Mouse (Mus musculus): ENCODE measurements at regions not wholly inside any gene's neighbourhood (a gene's known extent, or its start where the extent isn't known, plus 50 kb on each side); places are given as distances from the start of the nearest gene placed in this dataset.
A peak's percentile ranks its signal among the peaks of the same experiment; 100 is the strongest.

DNA sequence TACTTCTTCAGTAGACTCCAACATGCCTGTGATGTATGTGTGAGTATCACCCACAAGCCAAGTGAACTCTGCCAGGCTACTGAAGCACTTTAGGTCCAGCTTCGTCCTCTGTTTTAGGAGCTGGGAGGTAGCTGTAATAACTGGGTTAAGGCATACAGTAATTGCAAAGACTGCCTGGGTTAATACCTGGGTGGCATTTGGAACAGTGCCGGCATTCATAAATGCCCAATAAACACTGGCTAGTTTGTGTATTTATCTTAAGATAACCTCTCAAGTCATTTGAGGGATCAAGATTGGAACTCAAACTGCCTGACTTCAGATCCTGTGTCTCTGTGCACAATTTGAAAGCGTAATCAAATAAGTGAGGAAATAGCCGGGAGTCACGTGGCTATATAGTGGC lies 261.0 kb downstream of the Cog6 start:
- TF ChIP-seq CTCF (IDR thresholded peaks at IDR 0.05; ENCODE audit: low read depth, low read length): no peak
- no peak for TF ChIP-seq POLR2A (IDR thresholded peaks at IDR 0.05; ENCODE audit: extremely low read depth, insufficient read depth, low read length)
- 57% methylated on average over 5 of the region's 5 CpGs for WGBS

DNA sequence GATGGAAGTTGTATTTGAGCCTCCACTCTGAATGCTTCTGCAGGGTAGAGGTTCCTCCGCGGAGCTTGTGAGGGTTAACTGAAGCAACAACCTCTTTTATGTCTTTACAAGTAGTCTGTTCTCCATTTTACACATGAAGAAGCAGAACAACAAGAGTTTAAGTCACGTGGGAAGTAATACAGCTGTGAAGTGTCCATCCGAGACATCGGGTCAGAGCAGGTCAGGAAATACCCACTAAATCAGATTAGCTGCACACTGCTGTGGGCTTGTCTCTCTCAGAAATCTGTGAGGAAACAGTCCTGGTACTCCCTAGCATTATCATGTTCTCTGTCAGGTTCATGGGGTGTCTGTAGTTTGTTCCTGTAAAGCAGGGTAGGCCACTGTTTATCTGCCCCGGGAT lies 262.1 kb downstream of the Cog6 start:
- TF ChIP-seq POLR2A (IDR thresholded peaks at IDR 0.05; ENCODE audit: extremely low read depth, insufficient read depth, low read length) (no peak), CTCF (IDR thresholded peaks at IDR 0.05; ENCODE audit: low read depth, low read length) (no peak)
- Histone ChIP-seq H3K9ac (ENCODE audit: low read depth, low read length) (no peak overlapping the region), H3K36me3 (ENCODE audit: control insufficient read depth, insufficient read depth, low read length) (no peaks in the 10 kb centered on the region), H3K79me2 (ENCODE audit: control insufficient read depth, insufficient read depth, low read length) (no peaks in the 10 kb centered on the region), H3K27ac (replicated peaks; ENCODE audit: insufficient read depth, low read depth, low read length) (no peak overlapping the region), H3K4me3 (ENCODE audit: insufficient read depth, low read depth, low read length) (no peak overlapping the region), H3K4me1 (ENCODE audit: control insufficient read depth, insufficient read depth, low read length) (peaks cover 12% of the 10 kb centered on the region), H3K27me3 (ENCODE audit: control insufficient read depth, insufficient read depth, low read length) (no peaks in the 10 kb centered on the region)
- no peak for DNase-seq (ENCODE audit: extremely low read depth, low read depth, low spot score)
- 60% methylated on average over 6 of the region's 6 CpGs for WGBS

More for the DNA sequence above, 261.0 kb downstream of the Cog6 start:
- Histone ChIP-seq H3K4me1 (ENCODE audit: control insufficient read depth, insufficient read depth, low read length) (peaks cover 12% of the 10 kb centered on the region), H3K27ac (replicated peaks; ENCODE audit: insufficient read depth, low read depth, low read length) (no peak overlapping the region), H3K27me3 (ENCODE audit: control insufficient read depth, insufficient read depth, low read length) (no peaks in the 10 kb centered on the region), H3K79me2 (ENCODE audit: control insufficient read depth, insufficient read depth, low read length) (no peaks in the 10 kb centered on the region), H3K36me3 (ENCODE audit: control insufficient read depth, insufficient read depth, low read length) (no peaks in the 10 kb centered on the region), H3K4me3 (ENCODE audit: insufficient read depth, low read depth, low read length) (no peak overlapping the region), H3K9ac (ENCODE audit: low read depth, low read length) (no peak overlapping the region)
- peak; percentile 35 for DNase-seq (ENCODE audit: extremely low read depth, low read depth, low spot score)

DNA sequence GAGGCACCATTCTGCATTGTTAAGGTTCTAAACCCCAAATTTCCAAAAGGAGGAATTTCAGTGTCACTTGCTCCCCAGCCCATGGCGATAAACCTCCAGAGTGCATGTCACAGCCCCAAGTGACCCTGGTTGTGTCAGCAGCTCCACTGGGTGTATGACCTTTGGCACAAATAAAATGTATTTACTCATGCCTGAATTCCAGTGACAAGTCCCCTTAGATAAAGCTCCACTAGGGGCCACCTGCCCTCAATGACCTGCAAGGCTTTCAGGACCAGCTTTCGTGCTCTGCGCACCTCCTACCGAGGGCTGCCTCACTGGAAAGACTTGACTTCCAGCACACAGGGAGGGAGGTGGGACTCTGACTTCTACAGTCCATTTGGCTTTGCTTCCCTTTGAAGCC lies 262.6 kb downstream of the Cog6 start:
- TF ChIP-seq CTCF (IDR thresholded peaks at IDR 0.05; ENCODE audit: low read depth, low read length): 0 out of 2 replicates have a peak, but pooled peaks have one; percentile 11
- TF ChIP-seq POLR2A (IDR thresholded peaks at IDR 0.05; ENCODE audit: extremely low read depth, insufficient read depth, low read length): no peak
- 24% methylated on average over 4 of the region's 4 CpGs for WGBS
- Histone ChIP-seq H3K36me3 (ENCODE audit: control insufficient read depth, insufficient read depth, low read length) (no peaks in the 10 kb centered on the region), H3K9ac (ENCODE audit: low read depth, low read length) (0 out of 2 replicates have a peak overlapping the region, but pooled peaks have one; percentile 11), H3K79me2 (ENCODE audit: control insufficient read depth, insufficient read depth, low read length) (no peaks in the 10 kb centered on the region), H3K27me3 (ENCODE audit: control insufficient read depth, insufficient read depth, low read length) (no peaks in the 10 kb centered on the region), H3K4me3 (ENCODE audit: insufficient read depth, low read depth, low read length) (no peak overlapping the region), H3K4me1 (ENCODE audit: control insufficient read depth, insufficient read depth, low read length) (peaks cover 12% of the 10 kb centered on the region), H3K27ac (replicated peaks; ENCODE audit: insufficient read depth, low read depth, low read length) (no peak overlapping the region)
- DNase-seq (ENCODE audit: extremely low read depth, low read depth, low spot score): peak; percentile 68

DNA sequence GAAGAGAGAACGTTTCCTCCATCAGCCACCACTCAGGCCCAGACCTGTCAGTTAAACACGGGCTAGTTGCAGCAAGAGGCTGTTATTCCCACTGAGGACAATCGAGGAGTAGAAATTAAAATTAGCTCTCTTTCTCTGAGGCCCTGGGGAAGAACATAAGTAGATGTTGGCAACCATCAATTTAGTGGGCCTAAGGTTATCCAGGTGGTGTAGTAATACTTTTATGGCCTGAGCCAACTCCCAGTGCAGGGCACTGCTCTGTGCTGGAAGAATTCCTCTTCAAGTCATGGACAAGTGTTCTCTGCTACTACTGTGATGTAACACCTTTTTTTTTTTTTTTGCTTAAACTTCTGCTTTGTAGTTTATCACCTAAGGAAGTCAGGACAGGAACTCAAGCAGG lies 270.1 kb downstream of the Cog6 start:
- Histone ChIP-seq H3K4me1 (ENCODE audit: control insufficient read depth, insufficient read depth, low read length) (no peaks in the 10 kb centered on the region), H3K79me2 (ENCODE audit: control insufficient read depth, insufficient read depth, low read length) (no peaks in the 10 kb centered on the region), H3K4me3 (ENCODE audit: insufficient read depth, low read depth, low read length) (no peak overlapping the region), H3K27me3 (ENCODE audit: control insufficient read depth, insufficient read depth, low read length) (no peaks in the 10 kb centered on the region), H3K9ac (ENCODE audit: low read depth, low read length) (no peak overlapping the region), H3K36me3 (ENCODE audit: control insufficient read depth, insufficient read depth, low read length) (no peaks in the 10 kb centered on the region), H3K27ac (replicated peaks; ENCODE audit: insufficient read depth, low read depth, low read length) (no peak overlapping the region)
- no peak for DNase-seq (ENCODE audit: extremely low read depth, low read depth, low spot score)
- TF ChIP-seq POLR2A (IDR thresholded peaks at IDR 0.05; ENCODE audit: extremely low read depth, insufficient read depth, low read length) (no peak), CTCF (IDR thresholded peaks at IDR 0.05; ENCODE audit: low read depth, low read length) (no peak)
- 89% methylated on average over 3 of the region's 3 CpGs for WGBS

DNA sequence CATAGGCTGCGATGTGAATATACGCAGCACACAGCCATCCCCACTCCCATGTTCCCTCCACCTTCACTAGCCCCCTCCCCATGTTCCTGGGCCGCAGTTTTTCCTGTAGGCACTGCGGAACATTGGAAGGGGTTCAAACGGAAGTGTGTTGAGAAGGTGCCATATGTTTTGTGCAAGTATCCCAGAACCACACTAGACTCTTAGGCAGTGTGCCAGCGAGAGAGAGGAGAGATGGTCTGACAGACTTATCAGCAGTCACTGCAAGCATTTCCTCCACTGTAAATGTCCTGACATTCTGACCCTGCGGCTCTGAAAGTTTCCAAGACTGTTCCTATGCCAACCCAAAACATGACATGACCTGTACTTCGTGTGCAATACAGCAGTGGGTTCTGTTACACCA lies 272.7 kb downstream of the Cog6 start:
- no peak for DNase-seq (ENCODE audit: extremely low read depth, low read depth, low spot score)
- H3K79me2 ChIP-seq (ENCODE audit: control insufficient read depth, insufficient read depth, low read length): no peaks in the 10 kb centered on the region
- no peaks in the 10 kb centered on the region for H3K27me3 ChIP-seq (ENCODE audit: control insufficient read depth, insufficient read depth, low read length)
- H3K27ac ChIP-seq (replicated peaks; ENCODE audit: insufficient read depth, low read depth, low read length): no peak overlapping the region
- TF ChIP-seq POLR2A (IDR thresholded peaks at IDR 0.05; ENCODE audit: extremely low read depth, insufficient read depth, low read length): no peak
- TF ChIP-seq CTCF (IDR thresholded peaks at IDR 0.05; ENCODE audit: low read depth, low read length): no peak
- H3K4me1 ChIP-seq (ENCODE audit: control insufficient read depth, insufficient read depth, low read length): no peaks in the 10 kb centered on the region
- WGBS: 76% methylated on average over 8 of the region's 8 CpGs
- H3K9ac ChIP-seq (ENCODE audit: low read depth, low read length): no peak overlapping the region
- H3K4me3 ChIP-seq (ENCODE audit: insufficient read depth, low read depth, low read length): no peak overlapping the region
- H3K36me3 ChIP-seq (ENCODE audit: control insufficient read depth, insufficient read depth, low read length): no peaks in the 10 kb centered on the region

DNA sequence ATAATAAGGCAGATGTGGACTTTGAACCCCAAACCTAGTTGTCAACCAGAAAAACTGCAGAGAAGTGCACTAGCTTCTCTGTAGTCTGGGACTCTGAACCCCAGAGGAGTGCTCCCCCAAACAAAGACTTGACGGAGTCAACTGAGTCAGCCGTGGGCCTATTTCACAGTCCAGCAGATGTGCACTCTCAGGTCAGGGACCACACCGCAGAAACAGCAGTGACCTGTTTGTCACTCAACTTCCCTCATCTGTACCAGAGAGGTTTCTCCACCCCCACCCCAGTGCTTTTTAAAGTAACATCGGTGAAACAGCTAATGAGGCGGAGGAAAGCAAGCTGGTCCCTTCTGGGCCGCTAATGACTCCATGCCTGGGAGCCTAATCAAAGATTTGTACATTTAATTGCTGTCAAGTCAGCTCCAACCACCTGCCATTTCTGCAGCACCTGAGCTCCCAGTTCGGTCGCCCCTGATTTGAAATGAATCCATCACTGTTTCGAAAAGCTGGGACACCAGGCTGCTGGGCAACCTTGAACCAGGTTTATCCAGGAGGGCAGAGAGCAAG lies 276.5 kb downstream of the Cog6 start:
- DNase-seq (ENCODE audit: extremely low read depth, low read depth, low spot score): no peak
- Histone ChIP-seq H3K4me1 (ENCODE audit: control insufficient read depth, insufficient read depth, low read length) (no peaks in the 10 kb centered on the region), H3K36me3 (ENCODE audit: control insufficient read depth, insufficient read depth, low read length) (no peaks in the 10 kb centered on the region), H3K79me2 (ENCODE audit: control insufficient read depth, insufficient read depth, low read length) (no peaks in the 10 kb centered on the region), H3K9ac (ENCODE audit: low read depth, low read length) (no peak overlapping the region), H3K4me3 (ENCODE audit: insufficient read depth, low read depth, low read length) (no peak overlapping the region), H3K27me3 (ENCODE audit: control insufficient read depth, insufficient read depth, low read length) (no peaks in the 10 kb centered on the region), H3K27ac (replicated peaks; ENCODE audit: insufficient read depth, low read depth, low read length) (no peak overlapping the region)
- TF ChIP-seq CTCF (IDR thresholded peaks at IDR 0.05; ENCODE audit: low read depth, low read length): no peak
- TF ChIP-seq POLR2A (IDR thresholded peaks at IDR 0.05; ENCODE audit: extremely low read depth, insufficient read depth, low read length): no peak
- 73% methylated on average over 9 of the region's 9 CpGs for WGBS
